Mouse (Mus musculus): ENCODE results near the gene Il20rb. TPM values are rescaled to one million over a fixed set of nuclear protein-coding genes. Genes with fewer than 3 reads are reported as not detected.

The Il20rb gene
- polyA plus RNA-seq (2015; fragmentation: Nextera tagmentation; extraction: Ambion mirVana): 0.75 and 1.1 TPM in 2 replicates

DNA sequence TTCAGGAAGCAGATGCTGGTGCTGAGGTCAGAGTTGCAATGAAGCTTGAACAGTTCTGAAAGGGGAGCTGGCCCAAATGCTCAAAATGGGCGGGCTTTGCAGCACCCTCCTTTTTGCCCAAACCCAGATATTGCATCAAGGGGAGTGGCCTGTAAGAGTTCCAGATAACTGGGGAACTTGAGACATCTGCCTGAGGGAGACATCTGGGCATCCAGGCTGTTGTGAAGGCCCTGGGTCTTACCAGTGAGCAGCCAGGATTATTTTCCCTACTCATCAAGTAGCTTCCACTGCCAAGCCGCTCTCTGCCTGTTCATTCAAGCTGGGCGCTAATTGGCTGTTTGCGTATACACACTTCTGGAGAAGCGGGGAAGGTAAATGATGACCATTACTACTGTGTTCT, at the start of gene Il20rb:
Gene Il20rb, minus strand, starts transcription at position 358 of the 400 bp plus-strand sequence.
- no peak for ATAC-seq (ENCODE audit: low FRiP score, low TSS enrichment)
- H3K27me3 ChIP-seq (ENCODE audit: insufficient read depth, low read length): no peaks in the 10 kb centered on the region
- no peaks in the 10 kb centered on the region for H3K9me3 ChIP-seq (ENCODE audit: low read length)
- H3K4me1 ChIP-seq (ENCODE audit: insufficient read depth, low read length): peaks cover 15% of the 10 kb centered on the region
- peaks cover 2% of the 10 kb centered on the region; the same call in 1 of the 2 replicates for H3K36me3 ChIP-seq (ENCODE audit: insufficient read depth, low read length)
- H3K27ac ChIP-seq (ENCODE audit: low read length): no peak within 1 kb of the TSS
- no peak within 1 kb of the TSS for H3K9ac ChIP-seq (replicated peaks; ENCODE audit: low read length)
- H3K4me3 ChIP-seq (ENCODE audit: low read length): no peak within 1 kb of the TSS
- WGBS: 82% methylated on average over 5 of the region's 5 CpGs
- no peak within 1 kb of the TSS for H3K4me2 ChIP-seq (replicated peaks; ENCODE audit: low read depth, low read length)

DNA sequence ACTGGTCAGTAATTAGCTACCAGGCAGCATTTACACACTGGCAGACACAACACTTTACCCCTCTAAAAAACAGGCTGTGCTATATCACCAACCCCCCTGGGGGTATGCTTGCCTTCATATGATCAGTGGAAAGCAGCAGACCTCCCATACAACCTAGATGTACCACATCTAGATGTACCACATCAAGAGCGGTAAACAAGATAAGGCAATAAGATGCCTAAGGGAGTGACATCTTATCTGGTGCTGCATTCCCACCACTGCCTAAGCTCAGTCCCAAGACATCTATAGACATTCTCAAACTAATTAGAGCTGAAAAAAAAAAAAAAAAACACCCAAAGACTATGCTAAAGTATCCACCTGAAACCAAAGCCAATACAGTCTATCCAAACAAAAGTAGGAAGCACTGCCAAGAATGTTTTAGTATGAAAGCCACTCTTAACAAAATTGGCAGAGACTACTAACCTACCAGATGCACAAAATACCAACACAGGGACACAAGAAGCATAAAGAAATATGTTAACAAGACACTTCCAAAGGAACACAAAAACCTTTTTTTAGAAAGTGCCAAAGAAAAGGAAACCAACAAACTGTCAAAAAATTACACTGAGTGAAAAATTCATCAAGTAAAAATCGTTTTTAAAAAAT, 49.2 kb upstream of the Il20rb start:
- 88% methylated on average over 2 of the region's 2 CpGs for WGBS
- Histone ChIP-seq H3K4me1 (ENCODE audit: insufficient read depth, low read length) (peaks cover 6% of the 10 kb centered on the region; the same call in 1 of the 2 replicates), H3K9me3 (ENCODE audit: low read length) (no peaks in the 10 kb centered on the region), H3K36me3 (ENCODE audit: insufficient read depth, low read length) (0 out of 2 replicates have a peak, but pooled peaks cover 3% of the 10 kb centered on the region), H3K27me3 (ENCODE audit: insufficient read depth, low read length) (no peaks in the 10 kb centered on the region), H3K4me2 (replicated peaks; ENCODE audit: low read depth, low read length) (no peak overlapping the region), H3K9ac (replicated peaks; ENCODE audit: low read length) (no peak overlapping the region), H3K27ac (ENCODE audit: low read length) (no peak overlapping the region), H3K4me3 (ENCODE audit: low read length) (no peak overlapping the region)
- ATAC-seq (ENCODE audit: low FRiP score, low TSS enrichment): no peak

DNA sequence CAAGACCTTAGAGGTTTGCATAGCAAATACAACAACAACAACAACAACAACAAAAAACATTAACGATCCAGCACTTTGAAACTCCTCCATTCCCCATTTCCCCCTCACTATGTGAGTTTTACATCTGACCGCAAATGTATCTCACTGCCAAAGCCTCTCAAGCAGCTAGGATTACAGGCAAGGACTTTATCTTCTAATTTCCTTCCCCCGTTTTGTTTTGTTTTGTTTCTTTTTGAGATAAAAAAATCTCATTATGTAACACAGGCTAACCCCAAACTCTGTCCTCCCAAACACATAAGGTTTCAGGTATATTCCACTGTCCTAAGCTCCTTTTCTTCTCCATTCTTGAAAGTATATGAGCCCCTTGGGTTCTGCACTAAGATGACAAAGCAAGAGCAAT, 48.1 kb upstream of the Il20rb start:
- Histone ChIP-seq H3K36me3 (ENCODE audit: insufficient read depth, low read length) (0 out of 2 replicates have a peak, but pooled peaks cover 3% of the 10 kb centered on the region), H3K9ac (replicated peaks; ENCODE audit: low read length) (no peak overlapping the region), H3K4me3 (ENCODE audit: low read length) (no peak overlapping the region), H3K27me3 (ENCODE audit: insufficient read depth, low read length) (no peaks in the 10 kb centered on the region), H3K27ac (ENCODE audit: low read length) (no peak overlapping the region), H3K4me2 (replicated peaks; ENCODE audit: low read depth, low read length) (no peak overlapping the region), H3K4me1 (ENCODE audit: insufficient read depth, low read length) (peaks cover 6% of the 10 kb centered on the region; the same call in 1 of the 2 replicates), H3K9me3 (ENCODE audit: low read length) (no peaks in the 10 kb centered on the region)
- no peak for ATAC-seq (ENCODE audit: low FRiP score, low TSS enrichment)
- WGBS: 82% methylated on average over 3 of the region's 3 CpGs

- Histone ChIP-seq H3K4me1 (ENCODE audit: insufficient read depth, low read length) (peaks cover 6% of the 10 kb centered on the region; the same call in 1 of the 2 replicates), H3K4me3 (ENCODE audit: low read length) (no peak overlapping the region), H3K27me3 (ENCODE audit: insufficient read depth, low read length) (no peaks in the 10 kb centered on the region), H3K27ac (ENCODE audit: low read length) (no peak overlapping the region), H3K36me3 (ENCODE audit: insufficient read depth, low read length) (peaks cover 9% of the 10 kb centered on the region; the same call in 1 of the 2 replicates), H3K9me3 (ENCODE audit: low read length) (peaks cover 9% of the 10 kb centered on the region; the same call in 1 of the 2 replicates), H3K4me2 (replicated peaks; ENCODE audit: low read depth, low read length) (no peak overlapping the region), H3K9ac (replicated peaks; ENCODE audit: low read length) (no peak overlapping the region)
- whole genome bisulfite sequencing: 64% methylated on average over 3 of the region's 3 CpGs
- no peak for ATAC-seq (ENCODE audit: low FRiP score, low TSS enrichment)
Observed at GRCm38 (mm10) chr9:100532847-100533505, 46.4 kb upstream of the Il20rb start.

- WGBS: 33% methylated on average over 1 of the region's 1 CpGs
- H3K27me3 ChIP-seq (ENCODE audit: insufficient read depth, low read length): no peaks in the 10 kb centered on the region
Observed at GRCm38 (mm10) chr9:100531296-100531695, 44.7 kb upstream of the Il20rb start.

DNA sequence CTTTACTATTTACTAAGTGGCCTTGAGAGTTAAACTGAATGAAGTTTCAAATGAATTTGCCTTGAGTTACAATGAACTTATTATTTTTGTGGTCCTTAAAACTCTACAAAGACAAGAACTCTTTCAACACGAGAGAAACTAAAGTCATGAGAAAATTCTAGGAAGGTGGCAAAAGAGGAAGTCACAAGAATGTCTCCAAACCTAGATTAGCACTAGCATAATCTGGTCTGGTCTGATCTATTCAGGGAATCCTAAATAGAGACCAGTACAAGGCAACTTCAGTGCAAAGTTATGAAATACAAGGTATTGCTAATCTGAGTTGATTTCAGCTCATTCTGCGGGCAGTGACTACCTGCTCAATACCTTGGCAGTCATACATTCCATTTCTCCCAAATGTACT, 38.6 kb upstream of the Il20rb start:
- H3K4me2 ChIP-seq (replicated peaks; ENCODE audit: low read depth, low read length): no peak overlapping the region
- ATAC-seq (ENCODE audit: low FRiP score, low TSS enrichment): no peak
- H3K27me3 ChIP-seq (ENCODE audit: insufficient read depth, low read length): no peaks in the 10 kb centered on the region
- no peak overlapping the region for H3K27ac ChIP-seq (ENCODE audit: low read length)
- WGBS: 81% methylated on average over 2 of the region's 2 CpGs
- H3K4me1 ChIP-seq (ENCODE audit: insufficient read depth, low read length): no peaks in the 10 kb centered on the region
- H3K9me3 ChIP-seq (ENCODE audit: low read length): peaks cover 10% of the 10 kb centered on the region; the same call in 1 of the 2 replicates
- H3K9ac ChIP-seq (replicated peaks; ENCODE audit: low read length): no peak overlapping the region
- peaks cover 6% of the 10 kb centered on the region; the same call in 1 of the 2 replicates for H3K36me3 ChIP-seq (ENCODE audit: insufficient read depth, low read length)
- no peak overlapping the region for H3K4me3 ChIP-seq (ENCODE audit: low read length)

More at GRCm38 (mm10) chr9:100531296-100531695, 44.7 kb upstream of the Il20rb start:
- Histone ChIP-seq H3K9ac (replicated peaks; ENCODE audit: low read length) (no peak overlapping the region), H3K36me3 (ENCODE audit: insufficient read depth, low read length) (peaks cover 6% of the 10 kb centered on the region; the same call in 1 of the 2 replicates), H3K4me2 (replicated peaks; ENCODE audit: low read depth, low read length) (no peak overlapping the region), H3K4me3 (ENCODE audit: low read length) (no peak overlapping the region), H3K4me1 (ENCODE audit: insufficient read depth, low read length) (peaks cover 6% of the 10 kb centered on the region; the same call in 1 of the 2 replicates), H3K27ac (ENCODE audit: low read length) (no peak overlapping the region), H3K9me3 (ENCODE audit: low read length) (peaks cover 10% of the 10 kb centered on the region; the same call in 1 of the 2 replicates)
- no peak for ATAC-seq (ENCODE audit: low FRiP score, low TSS enrichment)

GRCm38 (mm10) chr9:100522029-100522428, 35.4 kb upstream of the Il20rb start:
- Histone ChIP-seq H3K4me1 (ENCODE audit: insufficient read depth, low read length) (no peaks in the 10 kb centered on the region), H3K9me3 (ENCODE audit: low read length) (no peaks in the 10 kb centered on the region), H3K4me3 (ENCODE audit: low read length) (no peak overlapping the region), H3K36me3 (ENCODE audit: insufficient read depth, low read length) (no peaks in the 10 kb centered on the region), H3K27ac (ENCODE audit: low read length) (no peak overlapping the region), H3K9ac (replicated peaks; ENCODE audit: low read length) (no peak overlapping the region), H3K4me2 (replicated peaks; ENCODE audit: low read depth, low read length) (no peak overlapping the region), H3K27me3 (ENCODE audit: insufficient read depth, low read length) (no peaks in the 10 kb centered on the region)
- 79% methylated on average over 2 of the region's 2 CpGs for WGBS
- no peak for ATAC-seq (ENCODE audit: low FRiP score, low TSS enrichment)

GRCm38 (mm10) chr9:100520586-100520985, 34.0 kb upstream of the Il20rb start:
- no peaks in the 10 kb centered on the region for H3K36me3 ChIP-seq (ENCODE audit: insufficient read depth, low read length)
- ATAC-seq (ENCODE audit: low FRiP score, low TSS enrichment): no peak; the same call in 1 of the 2 replicates
- 3% methylated on average over 2 of the region's 2 CpGs for WGBS
- no peak overlapping the region for H3K4me3 ChIP-seq (ENCODE audit: low read length)
- no peaks in the 10 kb centered on the region for H3K4me1 ChIP-seq (ENCODE audit: insufficient read depth, low read length)
- no peak overlapping the region for H3K9ac ChIP-seq (replicated peaks; ENCODE audit: low read length)
- H3K27me3 ChIP-seq (ENCODE audit: insufficient read depth, low read length): no peaks in the 10 kb centered on the region
- H3K27ac ChIP-seq (ENCODE audit: low read length): no peak overlapping the region
- no peak overlapping the region for H3K4me2 ChIP-seq (replicated peaks; ENCODE audit: low read depth, low read length)
- H3K9me3 ChIP-seq (ENCODE audit: low read length): no peaks in the 10 kb centered on the region

GRCm38 (mm10) chr9:100520012-100520411, 33.4 kb upstream of the Il20rb start:
- H3K36me3 ChIP-seq (ENCODE audit: insufficient read depth, low read length): no peaks in the 10 kb centered on the region
- no peak for ATAC-seq (ENCODE audit: low FRiP score, low TSS enrichment)
- no peaks in the 10 kb centered on the region for H3K9me3 ChIP-seq (ENCODE audit: low read length)
- no peak overlapping the region for H3K4me2 ChIP-seq (replicated peaks; ENCODE audit: low read depth, low read length)
- no peaks in the 10 kb centered on the region for H3K27me3 ChIP-seq (ENCODE audit: insufficient read depth, low read length)
- WGBS: 98% methylated on average over 3 of the region's 3 CpGs
- no peak overlapping the region for H3K4me3 ChIP-seq (ENCODE audit: low read length)
- H3K27ac ChIP-seq (ENCODE audit: low read length): no peak overlapping the region
- H3K9ac ChIP-seq (replicated peaks; ENCODE audit: low read length): no peak overlapping the region
- no peaks in the 10 kb centered on the region for H3K4me1 ChIP-seq (ENCODE audit: insufficient read depth, low read length)

DNA sequence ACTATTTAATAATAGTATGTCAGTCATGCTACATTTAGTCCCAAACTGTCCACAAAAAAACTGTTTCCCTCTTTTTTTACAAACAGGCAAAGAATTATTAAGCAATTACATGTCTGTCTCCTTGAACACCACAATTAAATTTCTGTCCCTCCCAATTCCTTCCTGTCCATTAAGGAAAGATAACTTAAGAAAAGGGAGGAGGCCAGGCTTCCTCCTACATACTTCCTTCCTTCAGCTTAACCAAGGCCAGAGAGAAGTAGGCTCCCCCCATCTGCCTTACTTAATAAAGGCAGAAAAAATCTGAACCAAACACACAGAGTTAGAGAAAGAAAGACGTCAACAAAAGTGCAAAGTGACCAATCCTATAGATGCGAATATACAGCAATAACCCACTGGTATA, 21.0 kb upstream of the Il20rb start:
- ATAC-seq (ENCODE audit: low FRiP score, low TSS enrichment): no peak

More for the DNA sequence above, 21.0 kb upstream of the Il20rb start:
- no peak overlapping the region for H3K9ac ChIP-seq (replicated peaks; ENCODE audit: low read length)
- H3K36me3 ChIP-seq (ENCODE audit: insufficient read depth, low read length): peaks cover 3% of the 10 kb centered on the region; the same call in 1 of the 2 replicates
- no peaks in the 10 kb centered on the region for H3K9me3 ChIP-seq (ENCODE audit: low read length)
- H3K4me3 ChIP-seq (ENCODE audit: low read length): no peak overlapping the region
- no peak overlapping the region for H3K4me2 ChIP-seq (replicated peaks; ENCODE audit: low read depth, low read length)
- 70% methylated on average over 2 of the region's 2 CpGs for WGBS
- no peak overlapping the region for H3K27ac ChIP-seq (ENCODE audit: low read length)
- H3K4me1 ChIP-seq (ENCODE audit: insufficient read depth, low read length): peaks cover 8% of the 10 kb centered on the region
- H3K27me3 ChIP-seq (ENCODE audit: insufficient read depth, low read length): no peaks in the 10 kb centered on the region
